Mouse (Mus musculus): Measurements from ENCODE around the gene Fam129b.

DNA sequence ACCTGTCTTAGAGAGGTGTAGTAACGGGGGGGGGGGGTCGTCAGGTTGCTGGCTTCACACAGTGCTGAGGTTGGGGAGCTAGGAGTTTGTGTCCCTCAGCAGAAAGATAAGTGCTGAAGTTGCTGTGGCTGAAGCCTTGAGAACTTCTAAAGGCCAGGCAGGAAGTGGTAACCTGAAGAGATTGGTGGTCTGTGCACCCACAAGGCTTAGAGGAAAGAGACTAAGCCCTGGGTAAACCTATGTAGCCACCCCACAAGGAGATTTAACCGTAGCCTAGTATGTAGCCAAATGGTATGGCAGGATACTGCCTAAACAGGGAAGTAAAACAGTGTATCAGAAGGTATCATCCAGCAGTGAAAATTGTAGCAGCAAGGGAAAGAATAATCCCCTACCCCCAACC lies 14.4 kb downstream of the Fam129b start:
- TF ChIP-seq UBTF (IDR thresholded peaks at IDR 0.05; ENCODE audit: low read depth, low read length) (no peak), POLR2A (IDR thresholded peaks at IDR 0.05; ENCODE audit: low read depth, low read length) (no peak), CTCF (conservative IDR thresholded peaks at IDR 0.05 in 1 of 2, IDR thresholded peaks at IDR 0.05 in 1 of 2; ENCODE audit: low read depth in 2 of 2, low read length in 2 of 2) (no peak), MEF2A (IDR thresholded peaks at IDR 0.05; ENCODE audit: borderline replicate concordance, low read depth, low read length) (no peak), MXI1 (IDR thresholded peaks at IDR 0.05; ENCODE audit: low read depth, low read length) (no peak), PAX5 (IDR thresholded peaks at IDR 0.05; ENCODE audit: low read length) (no peak), JUND (conservative IDR thresholded peaks at IDR 0.05; ENCODE audit: low read depth, low read length) (no peak), USF2 (conservative IDR thresholded peaks at IDR 0.05; ENCODE audit: low read depth, low read length) (no peak), NRF1 (IDR thresholded peaks at IDR 0.05; ENCODE audit: low read depth, low read length) (no peak), RAD21 (IDR thresholded peaks at IDR 0.05; ENCODE audit: low read depth, low read length) (no peak), MAX (IDR thresholded peaks at IDR 0.05; ENCODE audit: low read length) (no peak)
